Mouse (Mus musculus) kidney, adult 2 months (tissue): ENCODE results near the gene Zc3h4. TPM values are rescaled to one million over a fixed set of nuclear protein-coding genes. Genes with fewer than 3 reads are reported as not detected.
A peak's percentile ranks its signal among the peaks of the same experiment; 100 is the strongest.

Experiments
- DNase-seq: peaks from one replicate; pipeline ENCODE4 v3.0.0; 2021
- H3K27ac ChIP-seq: fragments of 200-500 bp; 2 replicates; pipeline ENCODE4 v1.5.1; 2012; ENCODE audit warnings: low read depth, low read length, control low read depth, inconsistent platforms; ENCODE audit not compliant: insufficient read depth
- H3K27me3 ChIP-seq: fragments of 200-500 bp; replicated peaks from 2 replicates; pipeline ENCODE4 v1.6.1; 2012; ENCODE audit warnings: mild to moderate bottlenecking, moderate library complexity, low read length, inconsistent platforms; ENCODE audit not compliant: control insufficient read depth, insufficient read depth
- H3K36me3 ChIP-seq: fragments of 200-500 bp; 2 replicates; pipeline ENCODE4 v1.6.1; 2012; ENCODE audit warnings: mild to moderate bottlenecking, moderate library complexity, low read length, inconsistent platforms; ENCODE audit not compliant: control insufficient read depth, insufficient read depth
- H3K4me1 ChIP-seq: fragments of 200-500 bp; 2 replicates; pipeline ENCODE4 v1.6.1; 2011; ENCODE audit warnings: low read length; ENCODE audit not compliant: control insufficient read depth, insufficient read depth
- H3K4me3 ChIP-seq: fragments of 200-500 bp; 2 replicates; pipeline ENCODE4 v1.5.1; 2011; ENCODE audit warnings: mild to moderate bottlenecking, low read depth, low read length, control low read depth; ENCODE audit not compliant: insufficient read depth
- CTCF ChIP-seq: fragments of 200-500 bp; conservative IDR thresholded peaks from 2 replicates; pipeline ENCODE4 v1.5.1; 2011; ENCODE audit warnings: low read depth, mild to moderate bottlenecking, control low read depth, low read length, moderate library complexity, mixed read lengths; ENCODE audit not compliant: insufficient read depth, insufficient read length
- POLR2A ChIP-seq: fragments of 200-500 bp; IDR thresholded peaks from one replicate; pipeline ENCODE4 v1.6.1; 2011; ENCODE audit warnings: low read depth, low read length, control low read depth
- WGBS: fragments of 180-500 bp; shearing (Covaris S2); methylation state at CpG from one replicate; pipeline ENCODE4 v1.1.7; 2018; 5-methylcytosine and 5-hydroxymethylcytosine counted together
- polyA plus RNA-seq: library from polyadenylated mRNA; depleted of rRNA; stranded (reverse); fragments of >200 nt; gene quantifications from 2 replicates; pipeline ENCODE4 v1.2.3, GENCODE M21; 2012; rRNA removed

Gene Zc3h4
- 23.9 and 25.9 TPM in 2 replicates for polyA plus RNA-seq

- H3K4me1 ChIP-seq = peaks cover 29% of the 10 kb centered on the region
- peak; percentile 94 for DNase-seq
- H3K27me3 ChIP-seq = no peaks in the 10 kb centered on the region
- TF ChIP-seq CTCF (no peak), POLR2A (peak; percentile 69)
- WGBS = under 1% methylated on average over 70 of the region's 85 CpGs
- H3K27ac ChIP-seq = peak within 1 kb of the TSS; percentile 100
- H3K36me3 ChIP-seq = no peaks in the 10 kb centered on the region
- peak within 1 kb of the TSS; percentile 89 for H3K4me3 ChIP-seq
Observed at GRCm38 (mm10) chr7:16400689-16401611, at the start of gene Zc3h4. Gene Zc3h4 (plus strand): TSS chr7:16400910.

GRCm38 (mm10) chr7:16355854-16356594 lies 44.7 kb upstream of the Zc3h4 start:
- Histone ChIP-seq H3K36me3 (no peaks in the 10 kb centered on the region; the same call in 1 of the 2 replicates), H3K27ac (no peak overlapping the region), H3K27me3 (no peaks in the 10 kb centered on the region), H3K4me3 (no peak overlapping the region), H3K4me1 (no peaks in the 10 kb centered on the region)
- TF ChIP-seq CTCF (no peak), POLR2A (no peak)
- 96% methylated on average over 3 of the region's 3 CpGs for WGBS
- no peak for DNase-seq

GRCm38 (mm10) chr7:16357602-16358001 lies 43.1 kb upstream of the Zc3h4 start:
- DNase-seq = no peak
- H3K27ac ChIP-seq = no peak overlapping the region
- WGBS = 93% methylated on average over 3 of the region's 3 CpGs
- no peak for TF ChIP-seq CTCF
- no peak for TF ChIP-seq POLR2A
- no peaks in the 10 kb centered on the region; the same call in 1 of the 2 replicates for H3K36me3 ChIP-seq
- no peak overlapping the region for H3K4me3 ChIP-seq
- H3K4me1 ChIP-seq = no peaks in the 10 kb centered on the region
- no peaks in the 10 kb centered on the region for H3K27me3 ChIP-seq

DNA sequence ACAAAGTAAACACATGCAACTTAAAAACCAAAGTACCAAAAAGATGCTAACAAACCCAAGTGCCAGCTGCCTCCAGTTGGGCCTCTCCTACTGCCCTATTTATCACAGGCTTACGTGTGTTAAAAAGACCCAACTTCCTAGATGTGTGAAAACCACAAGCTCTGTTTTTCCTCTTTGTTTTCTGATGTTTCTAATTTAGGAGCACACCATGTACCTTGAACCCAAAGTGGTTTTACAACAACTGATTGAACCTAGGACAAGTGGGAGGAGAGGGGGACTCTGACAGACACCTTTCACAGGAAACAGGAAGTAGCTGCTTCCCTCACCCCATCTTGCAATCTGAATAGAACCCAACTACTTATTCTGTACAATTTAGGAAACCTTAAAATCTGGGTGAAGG lies 36.4 kb upstream of the Zc3h4 start:
- Histone ChIP-seq H3K27me3 (no peaks in the 10 kb centered on the region), H3K4me1 (peaks cover 19% of the 10 kb centered on the region), H3K4me3 (no peak overlapping the region), H3K36me3 (peaks cover 4% of the 10 kb centered on the region; the same call in 1 of the 2 replicates), H3K27ac (peak overlapping the region; percentile 80)
- peak; percentile 69 for DNase-seq
- 32% methylated on average over 1 of the region's 1 CpGs for WGBS
- TF ChIP-seq CTCF (no peak), POLR2A (no peak)

- peaks cover 19% of the 10 kb centered on the region for H3K4me1 ChIP-seq
- no peak for TF ChIP-seq POLR2A
- TF ChIP-seq CTCF = no peak
- WGBS = 47% methylated on average over 4 of the region's 4 CpGs
- no peak overlapping the region for H3K4me3 ChIP-seq
- DNase-seq = peak; percentile 40
- H3K27me3 ChIP-seq = no peaks in the 10 kb centered on the region
- peaks cover 4% of the 10 kb centered on the region; the same call in 1 of the 2 replicates for H3K36me3 ChIP-seq
- H3K27ac ChIP-seq = peak overlapping the region; percentile 80
Observed at GRCm38 (mm10) chr7:16364901-16365500, 35.7 kb upstream of the Zc3h4 start.

DNA sequence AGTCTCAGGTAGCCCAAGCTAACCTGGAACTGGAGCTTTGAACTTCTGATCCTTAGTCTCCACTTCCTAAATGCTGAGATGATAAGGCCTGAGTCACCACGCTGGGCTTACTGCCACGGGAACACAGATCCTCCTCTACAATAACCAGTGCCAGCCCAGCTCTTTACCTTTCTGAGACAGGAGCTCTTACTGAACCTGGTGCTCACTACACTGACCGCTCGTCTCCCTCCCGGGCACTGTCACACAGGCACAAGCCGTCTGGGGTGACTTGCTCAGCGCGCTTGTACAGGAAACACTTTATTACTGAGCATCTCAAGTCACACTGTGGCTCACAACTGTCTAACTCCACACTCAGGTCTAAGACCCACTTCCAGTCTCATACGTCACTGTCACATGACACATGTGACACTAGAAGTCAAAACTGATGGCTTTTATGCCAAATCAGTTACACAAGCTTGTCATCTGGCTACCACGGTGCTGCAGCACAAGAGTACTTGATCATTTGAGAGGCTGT lies 34.5 kb upstream of the Zc3h4 start:
- peak; percentile 46 for DNase-seq
- Histone ChIP-seq H3K4me3 (no peak overlapping the region), H3K36me3 (peaks cover 4% of the 10 kb centered on the region; the same call in 1 of the 2 replicates), H3K4me1 (peaks cover 24% of the 10 kb centered on the region), H3K27ac (peak overlapping the region; percentile 13), H3K27me3 (no peaks in the 10 kb centered on the region)
- no peak for TF ChIP-seq CTCF
- TF ChIP-seq POLR2A = no peak
- WGBS = 52% methylated on average over 10 of the region's 10 CpGs

- H3K36me3 ChIP-seq = peaks cover 4% of the 10 kb centered on the region; the same call in 1 of the 2 replicates
Observed at GRCm38 (mm10) chr7:16366669-16367068, 34.0 kb upstream of the Zc3h4 start.

More at GRCm38 (mm10) chr7:16366669-16367068, 34.0 kb upstream of the Zc3h4 start:
- H3K27me3 ChIP-seq = no peaks in the 10 kb centered on the region
- no peak overlapping the region for H3K4me3 ChIP-seq
- H3K4me1 ChIP-seq = peaks cover 24% of the 10 kb centered on the region
- 61% methylated on average over 4 of the region's 4 CpGs for WGBS
- TF ChIP-seq CTCF (no peak), POLR2A (no peak)
- H3K27ac ChIP-seq = peak overlapping the region; percentile 13
- peak; percentile 71 for DNase-seq
